Mouse (Mus musculus): ENCODE data around the gene Jak1.

GRCm38 (mm10) chr4:101144361-101144760 is 120.7 kb downstream of the Jak1 start:
- TF ChIP-seq POLR2A (IDR thresholded peaks at IDR 0.05; ENCODE audit: insufficient read depth, low read length) (no peak), CTCF (IDR thresholded peaks at IDR 0.05; ENCODE audit: low read depth, low read length) (no peak)
